Mouse (Mus musculus) spleen, adult 2 months (tissue): ENCODE results near the gene Fkbp9.

Source experiments
- CTCF ChIP-seq: fragments of 200-500 bp; IDR thresholded peaks from 2 replicates; pipeline ENCODE4 v1.5.1; 2011; ENCODE audit warnings: mild to moderate bottlenecking, inconsistent platforms; ENCODE audit not compliant: insufficient read depth, insufficient read length, insufficient replicate concordance; ENCODE audit errors: extremely low read depth
- POLR2A ChIP-seq: fragments of 200-500 bp; IDR thresholded peaks from 2 replicates; pipeline ENCODE4 v1.6.1; 2011; ENCODE audit warnings: low read depth, low read length, inconsistent platforms

GRCm38 (mm10) chr6:56837166-56837565 is 5.3 kb downstream of the Fkbp9 start:
- TF ChIP-seq CTCF, result no peak
- no peak for TF ChIP-seq POLR2A
